19 mouse cellular contexts compared by ENCODE assay signal in genomic region chr10:125981938-125982337, GRCm38 (mm10). TPM values are rescaled to one million over a fixed set of nuclear protein-coding genes. Genes with fewer than 3 reads are reported as not detected.
A peak's percentile ranks its signal among the peaks of the same experiment; 100 is the strongest.
DNase-seq lines count a peak whose midpoint lies in the region; ATAC-seq and TF ChIP-seq lines count a peak whose summit lies in the region.
"Had no signal": no experiment of that assay in that cellular context is flagged by ENCODE, and none has a peak within 500 bp of the region (broad histone marks: within the 10 kb centered on the region; RNA-seq: fewer than 3 reads in every experiment).

No protein-coding gene starts in this region.

- ATAC-seq in lung, embryonic 15.5 days (ENCODE audit: borderline replicate concordance, extremely low read depth, low FRiP score, low TSS enrichment): 0 out of 2 replicates have a peak, but pooled peaks have one; percentile 37
- no peak for ATAC-seq in lung, postnatal 0 days
- ATAC-seq in stomach, embryonic 15.5 days (ENCODE audit: insufficient read depth, low FRiP score, low read depth): no peak
- no peak for ATAC-seq in CD4-positive, CD25-positive, alpha-beta regulatory T cell, adult 4 months
- ATAC-seq: intestine, embryonic 16.5 days; midbrain, embryonic 13.5 days had no signal

- H3K4me1 ChIP-seq in lung, embryonic 15.5 days: peaks cover 6% of the 10 kb centered on the region; the same call in 1 of the 2 replicates
- H3K4me1 ChIP-seq in lung, postnatal 0 days (ENCODE audit: insufficient read depth, low read depth, low read length): no peaks in the 10 kb centered on the region
- 0 out of 2 replicates have a peak, but pooled peaks cover 10% of the 10 kb centered on the region for H3K4me1 ChIP-seq in stomach, embryonic 15.5 days
- H3K4me1 ChIP-seq: heart, embryonic 12.5 days; midbrain, embryonic 13.5 days had no signal

- no peak overlapping the region for H3K4me2 ChIP-seq in lung, embryonic 15.5 days
- H3K4me2 ChIP-seq in lung, postnatal 0 days (replicated peaks; ENCODE audit: low read depth, low read length): no peak overlapping the region
- no peak overlapping the region for H3K4me2 ChIP-seq in stomach, embryonic 15.5 days
- H3K4me2 ChIP-seq: forebrain, embryonic 12.5 days; heart, embryonic 12.5 days; hindbrain, embryonic 14.5 days; liver, embryonic 11.5 days; lung, embryonic 14.5 days; midbrain, embryonic 13.5 days had no signal

- TF ChIP-seq CTCF in gastrocnemius, adult 2 months (IDR thresholded peaks at IDR 0.05): no peak
- TF ChIP-seq CTCF in lung, postnatal 0 days (IDR thresholded peaks at IDR 0.05): no peak

- WGBS in lung, embryonic 15.5 days: 85% methylated on average over 5 of the region's 5 CpGs
- 83% methylated on average over 5 of the region's 5 CpGs for WGBS in lung, postnatal 0 days
- WGBS in stomach, embryonic 15.5 days: 82% methylated on average over 5 of the region's 5 CpGs

- no peak for TF ChIP-seq EP300 in lung, postnatal 0 days (IDR thresholded peaks at IDR 0.05)

- no peak overlapping the region for H3K9ac ChIP-seq in lung, embryonic 15.5 days
- H3K9ac ChIP-seq in lung, postnatal 0 days (replicated peaks; ENCODE audit: low read depth): no peak overlapping the region
- H3K9ac ChIP-seq in stomach, embryonic 15.5 days: no peak overlapping the region
- H3K9ac ChIP-seq: forebrain, embryonic 12.5 days; heart, embryonic 12.5 days; hindbrain, embryonic 14.5 days; lung, embryonic 14.5 days; midbrain, embryonic 13.5 days had no signal

- no peaks in the 10 kb centered on the region for H3K36me3 ChIP-seq in lung, embryonic 15.5 days
- no peaks in the 10 kb centered on the region for H3K36me3 ChIP-seq in lung, postnatal 0 days (ENCODE audit: insufficient read depth, low read length)
- 0 out of 2 replicates have a peak, but pooled peaks cover 6% of the 10 kb centered on the region for H3K36me3 ChIP-seq in stomach, embryonic 15.5 days
- H3K36me3 ChIP-seq: forebrain, embryonic 12.5 days; heart, embryonic 12.5 days; midbrain, embryonic 13.5 days had no signal

- DNase-seq in gastrocnemius, adult 2 months: peak; percentile 43
- DNase-seq in gastrocnemius, adult 8-10 months (ENCODE audit: low spot score in 2 of 2): no peak
- DNase-seq in lung, postnatal 0 days (ENCODE audit: low spot score): no peak
- DNase-seq in brain, adult 2 months (ENCODE audit: low read depth, low spot score): peak; percentile 21
- DNase-seq: adrenal gland, postnatal 10 days; B cell, adult 2 months; cerebellum, adult 9-11 months; layer of hippocampus, postnatal 36 days; lung, embryonic 14.5 days had no signal

- intact Hi-C loops in gastrocnemius, adult 2 months (cut with DNase I): no loop called here

- no peaks in the 10 kb centered on the region for H3K27me3 ChIP-seq in lung, embryonic 15.5 days
- H3K27me3 ChIP-seq in lung, postnatal 0 days (replicated peaks; ENCODE audit: insufficient read depth, low read length): no peaks in the 10 kb centered on the region
- H3K27me3 ChIP-seq in stomach, embryonic 15.5 days (replicated peaks): no peaks in the 10 kb centered on the region
- H3K27me3 ChIP-seq: forebrain, embryonic 12.5 days; midbrain, embryonic 13.5 days had no signal

- H3K4me3 ChIP-seq in gastrocnemius, adult 2 months: no peak overlapping the region
- no peak overlapping the region for H3K4me3 ChIP-seq in lung, embryonic 15.5 days
- H3K4me3 ChIP-seq in lung, postnatal 0 days (ENCODE audit: low read depth, low read length): no peak overlapping the region
- H3K4me3 ChIP-seq in stomach, embryonic 15.5 days (replicated peaks): no peak overlapping the region
- H3K4me3 ChIP-seq: forebrain, embryonic 12.5 days; heart, embryonic 12.5 days; midbrain, embryonic 13.5 days; myocyte had no signal

- H3K9me3 ChIP-seq in lung, embryonic 15.5 days: no peaks in the 10 kb centered on the region
- no peaks in the 10 kb centered on the region for H3K9me3 ChIP-seq in lung, postnatal 0 days (ENCODE audit: low read length)
- H3K9me3 ChIP-seq in stomach, embryonic 15.5 days: no peaks in the 10 kb centered on the region
- H3K9me3 ChIP-seq: forebrain, embryonic 12.5 days; heart, embryonic 12.5 days; midbrain, embryonic 13.5 days had no signal

- peak overlapping the region; percentile 24; the same call in 1 of the 2 replicates for H3K27ac ChIP-seq in gastrocnemius, adult 2 months
- H3K27ac ChIP-seq in lung, embryonic 15.5 days: no peak overlapping the region
- no peak overlapping the region for H3K27ac ChIP-seq in lung, postnatal 0 days (ENCODE audit: low read length)
- H3K27ac ChIP-seq in stomach, embryonic 15.5 days: peak overlapping the region; percentile 2; the same call in 1 of the 2 replicates
- H3K27ac ChIP-seq: forebrain, embryonic 12.5 days; hindbrain, embryonic 14.5 days; midbrain, embryonic 13.5 days had no signal

RNA-seq across cellular contexts. Expression of gene Lrig3, which starts 16.0 kb away (rescaled TPM):
- total RNA-seq in gastrocnemius, adult 2 months (2021): 1 to 10 TPM; 4.0 to 4.5 TPM
- 1 to 10 TPM; 3.0 to 4.0 (median 3.6) TPM for total RNA-seq in gastrocnemius, adult 8-10 months (2022)
- 9.2 and 10.4 TPM in 2 replicates for polyA plus RNA-seq in lung, embryonic 15.5 days (2015; fragmentation: Nextera tagmentation; extraction: Ambion mirVana)
- polyA plus RNA-seq in lung, postnatal 0 days (2015; fragmentation: Nextera tagmentation; extraction: Ambion mirVana): 4.7 and 5.2 TPM in 2 replicates
- polyA plus RNA-seq in stomach, embryonic 15.5 days (2015; fragmentation: Nextera tagmentation; extraction: Ambion mirVana): 19.4 and 21.5 TPM in 2 replicates
- polyA plus RNA-seq in CD4-positive, CD25-positive, alpha-beta regulatory T cell, adult 4 months (2017; shearing (Covaris generic)): under 1 TPM; 0.16 TPM

Comparison
In these comparisons a context has a peak if more than half of its experiments do, and no peak if none do; other contexts are left out.
1. DNase-seq: peak in gastrocnemius, adult 2 months (single experiment) and brain, adult 2 months (single experiment); none in gastrocnemius, adult 8-10 months (0 of 2) and lung, postnatal 0 days (single experiment).
2. H3K27ac ChIP-seq: peak in gastrocnemius, adult 2 months (single experiment) and stomach, embryonic 15.5 days (single experiment); none in lung, embryonic 15.5 days (single experiment) and lung, postnatal 0 days (single experiment).